Mouse (Mus musculus) layer of hippocampus, postnatal 14 days (tissue): ENCODE data around the gene Txndc5. TPM values are rescaled to one million over a fixed set of nuclear protein-coding genes. Genes with fewer than 3 reads are reported as not detected.

Source experiments
- DNase-seq, 2 experiments: peaks; one replicate each; pipeline ENCODE4 v3.0.0; 2021 to 2022; ENCODE audit warnings: low spot score in 2 of 2, mixed read lengths in 1 of 2
- total RNA-seq, 2 experiments: library from RNA; stranded (reverse); gene quantifications; 2 replicates each; pipeline ENCODE4 v1.2.3; 2021

The Txndc5 gene
- total RNA-seq, 2 experiments from 2014 or later, result 43.3 to 43.8 TPM

GRCm38 (mm10) chr13:38527041-38527796 is 1.4 kb downstream of the Txndc5 start:
- peak; percentile 23 to 29 for DNase-seq

DNA sequence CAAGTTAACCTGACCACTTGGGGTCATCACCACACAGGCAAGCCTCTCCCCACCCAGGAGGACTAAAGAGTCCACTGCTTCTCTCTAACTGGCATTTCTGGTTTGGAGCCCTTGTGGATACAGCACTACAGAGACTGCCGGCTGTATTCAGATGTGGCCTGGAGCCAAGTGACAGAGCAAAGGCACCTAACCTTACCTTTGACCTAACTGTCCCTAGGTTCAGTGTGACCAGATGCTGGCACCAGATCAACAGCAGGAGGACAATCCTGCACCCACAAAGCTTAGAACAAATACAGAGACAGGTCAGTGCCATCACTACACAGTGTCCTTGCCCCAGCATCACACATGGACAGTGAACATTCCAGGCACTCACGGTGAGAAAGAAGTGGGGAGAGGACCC is 2.5 kb downstream of the Txndc5 start:
- DNase-seq, result no peak

GRCm38 (mm10) chr13:38525261-38525660 is 3.4 kb downstream of the Txndc5 start:
- DNase-seq, result no peak

- DNase-seq, result no peak
Observed at GRCm38 (mm10) chr13:38523231-38523630, 5.4 kb downstream of the Txndc5 start.

DNA sequence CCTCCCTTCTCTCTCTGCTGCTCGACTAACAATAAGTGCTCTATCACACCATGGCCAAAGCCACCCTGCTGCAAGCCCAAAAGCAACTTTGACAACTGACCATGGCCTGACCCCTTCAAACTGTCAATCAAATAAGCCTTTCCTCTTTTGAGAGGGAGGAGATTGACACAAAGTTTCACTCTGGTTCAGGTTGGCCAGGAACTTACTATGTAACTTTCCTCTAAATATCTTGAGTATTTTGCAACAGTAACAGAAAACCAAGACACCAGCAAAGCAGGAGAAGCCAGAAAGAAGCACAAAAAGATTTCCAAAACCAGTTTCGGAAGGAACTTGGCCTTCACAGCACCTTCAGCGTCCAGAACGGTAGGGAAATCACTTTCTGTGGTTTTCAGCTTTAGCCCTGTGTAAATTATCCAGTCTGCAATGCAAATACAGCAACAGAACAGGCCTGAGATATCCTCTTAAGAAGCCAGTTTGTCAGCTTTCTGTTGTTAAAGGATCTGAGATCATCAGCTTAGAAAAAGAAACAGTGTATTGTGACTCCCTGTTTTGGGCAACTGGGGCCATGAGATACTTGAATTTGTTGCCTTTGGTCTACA is 6.5 kb downstream of the Txndc5 start:
- no peak for DNase-seq

- DNase-seq, result no peak
Observed at GRCm38 (mm10) chr13:38520299-38520698, 8.3 kb downstream of the Txndc5 start.

DNA sequence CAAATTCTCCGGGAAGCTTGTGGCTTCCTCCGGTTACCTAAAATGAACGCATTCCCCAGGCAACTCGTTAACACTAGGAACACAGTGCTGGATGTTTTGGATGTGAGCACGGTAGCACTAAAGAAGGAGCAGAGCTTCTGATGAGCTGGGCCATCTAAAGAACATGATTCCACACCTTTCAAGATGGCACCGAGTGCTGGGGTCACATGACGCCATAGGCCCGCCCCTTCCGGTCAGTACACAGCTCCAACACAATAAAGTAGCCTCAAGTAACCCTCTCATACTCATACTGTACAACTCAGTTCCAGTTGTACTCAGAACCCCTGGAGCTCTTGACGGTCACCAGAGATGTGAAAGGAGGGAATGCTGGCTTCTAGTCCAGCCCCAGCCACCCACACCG is 12.0 kb downstream of the Txndc5 start:
- no peak for DNase-seq

- no peak for DNase-seq
Observed at GRCm38 (mm10) chr13:38515845-38516244, 12.8 kb downstream of the Txndc5 start.

- no peak for DNase-seq
Observed at GRCm38 (mm10) chr13:38515431-38515830, 13.2 kb downstream of the Txndc5 start.

GRCm38 (mm10) chr13:38513921-38514320 is 14.7 kb downstream of the Txndc5 start:
- DNase-seq, result no peak

GRCm38 (mm10) chr13:38511979-38512378 is 16.6 kb downstream of the Txndc5 start:
- no peak for DNase-seq

DNA sequence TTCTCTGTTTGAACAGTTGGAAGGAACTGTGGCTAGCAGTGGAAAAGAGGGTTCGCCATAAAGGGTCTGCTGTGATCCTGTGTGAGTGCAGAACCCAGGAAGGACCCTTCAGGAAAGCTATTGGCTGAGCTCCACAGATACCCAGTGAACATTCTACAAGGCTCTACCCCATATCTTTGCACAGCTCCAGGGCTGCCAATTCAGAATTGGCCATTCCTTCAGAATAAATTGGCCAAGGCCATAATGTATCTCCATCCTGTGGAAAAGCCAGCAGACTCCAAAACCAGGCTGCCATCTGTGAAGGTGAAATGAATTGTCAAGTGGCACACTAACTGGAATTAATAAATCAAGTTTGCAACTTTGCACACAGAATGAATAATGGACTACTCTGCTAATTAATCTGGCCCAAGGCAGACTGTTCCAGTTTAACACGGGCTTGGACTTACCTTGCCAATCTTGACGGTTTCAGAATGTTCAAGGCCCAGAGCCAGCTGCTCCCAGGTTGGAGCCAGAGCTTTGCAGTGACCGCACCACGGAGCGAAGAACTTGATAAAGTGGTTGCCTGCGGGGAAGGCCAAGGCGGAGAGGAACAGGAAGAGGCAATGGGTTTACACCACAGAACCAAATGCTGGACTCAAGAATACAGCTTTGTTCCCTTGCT is 18.8 kb downstream of the Txndc5 start:
- peak in 1 of 2 experiments; percentile 48 for DNase-seq

DNA sequence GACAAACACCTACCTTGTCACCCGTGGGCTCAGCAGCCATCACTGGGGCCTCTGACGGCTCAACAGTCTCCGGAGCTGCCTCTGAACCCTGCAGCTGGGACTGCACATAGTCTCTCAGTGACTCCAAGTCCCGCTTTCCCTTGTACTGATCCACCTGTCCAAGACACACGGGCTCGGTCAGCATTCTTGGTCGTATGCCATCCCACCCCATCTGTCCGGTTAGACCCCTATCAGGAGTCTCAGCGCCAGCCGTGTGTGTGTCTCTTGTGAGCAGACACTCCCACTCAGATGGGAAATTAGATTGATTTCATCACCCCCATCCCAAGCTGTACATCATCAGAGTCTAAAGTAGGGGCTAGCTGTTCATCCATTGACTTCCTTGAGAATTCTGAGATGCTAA is 21.7 kb downstream of the Txndc5 start:
- DNase-seq, result no peak

GRCm38 (mm10) chr13:38506320-38506719 is 22.3 kb downstream of the Txndc5 start:
- DNase-seq, result peak; percentile 29 to 37

DNA sequence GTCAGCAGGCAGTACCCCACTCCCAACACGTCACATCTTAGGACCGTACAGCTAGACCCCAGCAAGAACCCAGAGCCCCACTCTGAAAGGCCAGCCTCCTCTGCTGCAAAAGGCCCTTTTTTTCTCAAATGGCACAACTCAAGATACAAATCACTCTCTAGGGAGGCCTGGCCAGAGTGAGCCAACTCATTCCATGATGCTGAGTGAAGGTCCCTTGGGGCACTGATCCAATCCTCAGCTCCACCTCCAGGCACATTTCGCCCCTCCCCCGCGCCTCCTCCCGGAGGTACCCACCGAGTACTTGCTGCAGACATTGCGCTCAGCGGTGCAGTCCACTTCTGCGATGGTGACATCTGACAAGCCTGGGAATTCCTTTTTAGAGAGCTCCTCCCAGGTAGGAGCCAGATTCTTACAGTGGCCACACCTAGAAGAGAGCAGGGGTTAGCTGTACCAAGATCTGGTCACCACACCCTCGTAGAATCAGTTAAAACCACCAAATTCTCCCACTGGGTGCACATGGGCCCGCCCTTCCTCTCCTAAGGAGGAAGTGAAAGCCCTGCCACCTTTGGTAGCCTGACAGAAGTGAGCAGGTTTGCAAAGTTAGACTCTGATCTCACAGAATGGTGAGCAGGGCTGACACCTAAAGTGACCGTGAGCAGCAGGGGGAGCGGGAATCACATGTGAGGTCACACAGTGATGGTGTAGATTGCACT is 25.3 kb downstream of the Txndc5 start:
- no peak for DNase-seq

GRCm38 (mm10) chr13:38501314-38501713 is 27.3 kb downstream of the Txndc5 start:
- DNase-seq, result no peak

GRCm38 (mm10) chr13:38496715-38497114 is 31.9 kb downstream of the Txndc5 start:
- no peak for DNase-seq

- DNase-seq, result no peak
Observed at GRCm38 (mm10) chr13:38486767-38487166, 41.9 kb downstream of the Txndc5 start.

GRCm38 (mm10) chr13:38484701-38485100 is 43.9 kb downstream of the Txndc5 start:
- DNase-seq, result no peak

DNA sequence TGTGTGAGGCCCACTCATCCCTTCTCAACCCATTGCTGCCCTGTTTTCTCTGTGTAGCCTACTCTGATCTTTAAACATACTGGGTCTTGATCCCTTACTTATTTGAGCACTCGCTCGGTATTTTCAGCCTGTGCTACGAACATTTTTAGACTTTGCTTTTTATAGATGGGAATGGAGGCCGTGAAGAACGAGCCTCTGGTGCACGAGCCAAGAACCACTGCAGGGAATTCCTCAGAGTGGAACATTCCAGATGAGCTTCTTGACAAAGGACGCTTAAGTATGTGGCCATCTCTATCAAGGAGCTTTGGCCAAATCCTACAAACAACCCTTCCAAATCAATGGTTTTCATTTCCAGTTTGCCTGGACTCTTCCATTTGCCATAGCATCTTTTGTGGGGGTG is 47.6 kb downstream of the Txndc5 start:
- DNase-seq, result no peak

DNA sequence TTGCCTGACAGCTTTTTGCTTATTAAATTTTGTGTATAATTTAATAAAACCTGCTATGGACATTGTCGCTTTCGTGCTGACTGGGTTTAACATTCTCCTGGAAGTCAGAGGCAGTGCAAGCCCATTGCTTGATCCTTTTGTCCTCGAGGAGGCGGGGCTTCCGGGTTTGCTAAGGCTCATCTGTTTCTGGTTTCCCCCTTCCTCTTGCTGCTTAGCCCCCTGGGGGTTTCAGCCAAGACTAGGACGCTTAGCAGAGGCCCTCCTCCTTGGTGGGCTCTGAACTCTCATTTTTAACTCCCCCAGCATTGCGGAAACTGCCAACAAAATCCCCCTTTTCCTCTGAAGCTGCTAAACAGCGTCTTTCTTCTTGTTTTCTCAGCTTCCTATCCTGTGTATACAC is 51.7 kb downstream of the Txndc5 start:
- DNase-seq, result no peak

GRCm38 (mm10) chr13:38473497-38473896 is 55.1 kb downstream of the Txndc5 start:
- DNase-seq, result no peak
